Mouse (Mus musculus): ENCODE data around the gene Vmn1r160. TPM values are rescaled to one million over a fixed set of nuclear protein-coding genes. Genes with fewer than 3 reads are reported as not detected.
"Not testable (repeated sequence)": the region's sequence is repeated elsewhere in the genome, so short reads cannot be mapped to it uniquely, and the experiment has no call there.

Gene Vmn1r160
- polyA plus RNA-seq (2014; fragmentation: Nextera tagmentation; extraction: Ambion mirVana): not detected in 2 replicates

- not testable (repeated sequence) for DNase-seq (ENCODE audit: low spot score); H3K4me1 ChIP-seq (ENCODE audit: control insufficient read depth, insufficient read depth, low read length); H3K4me3 ChIP-seq (ENCODE audit: low read depth, low read length); H3K27me3 ChIP-seq (ENCODE audit: control insufficient read depth, insufficient read depth, low read length); H3K36me3 ChIP-seq (ENCODE audit: control insufficient read depth, insufficient read depth, low read length); H3K9me3 ChIP-seq (ENCODE audit: control insufficient read depth, low read length); ATAC-seq (ENCODE audit: insufficient read depth, low FRiP score, low TSS enrichment); H3K4me2 ChIP-seq (ENCODE audit: low read depth); H3K9ac ChIP-seq (ENCODE audit: low read length); H3K27ac ChIP-seq (ENCODE audit: low read depth, low read length)
- 75% methylated on average over 1 of the region's 3 CpGs for WGBS
Observed at GRCm38 (mm10) chr7:22870924-22871323, at the start of gene Vmn1r160. Gene Vmn1r160 (plus strand): TSS chr7:22871224.

- H3K9ac ChIP-seq (ENCODE audit: low read length); H3K27ac ChIP-seq (ENCODE audit: low read depth, low read length); DNase-seq (ENCODE audit: low spot score); H3K4me2 ChIP-seq (ENCODE audit: low read depth); H3K27me3 ChIP-seq (ENCODE audit: control insufficient read depth, insufficient read depth, low read length); ATAC-seq (ENCODE audit: insufficient read depth, low FRiP score, low TSS enrichment); H3K36me3 ChIP-seq (ENCODE audit: control insufficient read depth, insufficient read depth, low read length); H3K4me3 ChIP-seq (ENCODE audit: low read depth, low read length); H3K9me3 ChIP-seq (ENCODE audit: control insufficient read depth, low read length); H3K4me1 ChIP-seq (ENCODE audit: control insufficient read depth, insufficient read depth, low read length): not testable (repeated sequence)
- 61% methylated on average over 2 of the region's 3 CpGs for WGBS
Observed at GRCm38 (mm10) chr7:22843505-22843904, 27.5 kb upstream of the Vmn1r160 start, which contains the start of gene Vmn1r159. Gene Vmn1r159 (minus strand): TSS chr7:22843605.

Other genes starting within 250 kb of the Vmn1r160 start
- gene Vmn1r155, start 213.2 kb upstream of the Vmn1r160 start, polyA plus RNA-seq (2014; fragmentation: Nextera tagmentation; extraction: Ambion mirVana): not detected in 2 replicates
- not detected in 2 replicates for gene Gm8693, start 178.9 kb upstream of the Vmn1r160 start, polyA plus RNA-seq (2014; fragmentation: Nextera tagmentation; extraction: Ambion mirVana)
- not detected in 2 replicates for gene Gm4567, start 151.5 kb upstream of the Vmn1r160 start, polyA plus RNA-seq (2014; fragmentation: Nextera tagmentation; extraction: Ambion mirVana)
- gene Vmn1r157, start 109.5 kb upstream of the Vmn1r160 start, polyA plus RNA-seq (2014; fragmentation: Nextera tagmentation; extraction: Ambion mirVana): not detected in 2 replicates
- not detected in 2 replicates for gene Vmn1r158, start 80.4 kb upstream of the Vmn1r160 start, polyA plus RNA-seq (2014; fragmentation: Nextera tagmentation; extraction: Ambion mirVana)
- not detected in 2 replicates for gene Vmn1r159, start 27.6 kb upstream of the Vmn1r160 start, polyA plus RNA-seq (2014; fragmentation: Nextera tagmentation; extraction: Ambion mirVana)
- not detected in 2 replicates for gene Gm4214, start 113.4 kb downstream of the Vmn1r160 start, polyA plus RNA-seq (2014; fragmentation: Nextera tagmentation; extraction: Ambion mirVana)
- not detected in 2 replicates for gene Gm4216, start 148.7 kb downstream of the Vmn1r160 start, polyA plus RNA-seq (2014; fragmentation: Nextera tagmentation; extraction: Ambion mirVana)
- not detected in 2 replicates for gene Vmn1r163, start 184.3 kb downstream of the Vmn1r160 start, polyA plus RNA-seq (2014; fragmentation: Nextera tagmentation; extraction: Ambion mirVana)
- gene Gm8720, start 196.2 kb downstream of the Vmn1r160 start, polyA plus RNA-seq (2014; fragmentation: Nextera tagmentation; extraction: Ambion mirVana): not detected in 2 replicates